Mouse (Mus musculus) ES-E14 (cell line): Measurements from ENCODE around the gene Arl4d. TPM values are rescaled to one million over a fixed set of nuclear protein-coding genes. Genes with fewer than 3 reads are reported as not detected.

ENCODE experiments used
- DNase-seq: peaks from one replicate; pipeline ENCODE4 v3.0.0-alpha.2; 2013; ENCODE audit warnings: low read depth, low spot score
- H3K27ac ChIP-seq: 2 replicates; pipeline ENCODE4 v1.5.1; 2012; ENCODE audit warnings: low read depth, mild to moderate bottlenecking, low read length, moderate library complexity, mixed read lengths; ENCODE audit not compliant: poor library complexity, insufficient read depth, severe bottlenecking
- H3K36me3 ChIP-seq: 2 replicates; pipeline ENCODE4 v1.6.1; 2012; ENCODE audit warnings: mild to moderate bottlenecking, low read length, moderate library complexity, mixed read lengths; ENCODE audit not compliant: control insufficient read depth, poor library complexity, insufficient read depth, severe bottlenecking
- H3K4me1 ChIP-seq, 2 experiments: fragments of 150-350 bp in 1 of 2; sonication (generic) in 1 of 2; 2 replicates each; pipeline ENCODE4 v1.6.1; 2012; ENCODE audit warnings: low read length in 2 of 2, mild to moderate bottlenecking in 1 of 2, mixed read lengths in 1 of 2; ENCODE audit not compliant: control insufficient read depth in 2 of 2, insufficient read depth in 2 of 2, poor library complexity in 1 of 2
- H3K4me3 ChIP-seq, 2 experiments: fragments of 150-350 bp in 1 of 2; sonication (generic) in 1 of 2; 2 replicates each; pipeline ENCODE4 v1.5.1; 2012; ENCODE audit warnings: low read length in 2 of 2, low read depth in 1 of 2, mild to moderate bottlenecking in 1 of 2, mixed read lengths in 1 of 2; ENCODE audit not compliant: insufficient read depth in 1 of 2, poor library complexity in 1 of 2, severe bottlenecking in 1 of 2
- H3K9ac ChIP-seq: 2 replicates; pipeline ENCODE4 v1.6.1; 2012; ENCODE audit warnings: low read depth, mild to moderate bottlenecking, low read length, mixed read lengths; ENCODE audit not compliant: poor library complexity, insufficient read depth, severe bottlenecking
- H3K9me3 ChIP-seq: fragments of 150-350 bp; sonication (generic); 2 replicates; pipeline ENCODE4 v1.6.1; 2012; ENCODE audit warnings: low read depth, mild to moderate bottlenecking, low read length; ENCODE audit not compliant: control insufficient read depth, insufficient read depth
- CHD2 ChIP-seq: IDR thresholded peaks from 2 replicates; pipeline ENCODE4 v1.6.1; 2014; ENCODE audit warnings: mild to moderate bottlenecking, low read depth, low read length, inconsistent platforms
- HCFC1 ChIP-seq: IDR thresholded peaks from 2 replicates; pipeline ENCODE4 v1.6.1; 2012; ENCODE audit warnings: low read length, inconsistent platforms, borderline replicate concordance; ENCODE audit not compliant: insufficient read depth
- MAFK ChIP-seq: IDR thresholded peaks from 2 replicates; pipeline ENCODE4 v1.6.1; 2014; ENCODE audit warnings: mild to moderate bottlenecking, low read depth, low read length, inconsistent platforms; ENCODE audit not compliant: insufficient read depth
- ZC3H11A ChIP-seq: IDR thresholded peaks from 2 replicates; pipeline ENCODE4 v1.6.1; 2012; ENCODE audit warnings: low read depth, mild to moderate bottlenecking, inconsistent platforms, low read length, borderline replicate concordance
- ZNF384 ChIP-seq: IDR thresholded peaks from 2 replicates; pipeline ENCODE4 v1.6.1; 2012; ENCODE audit warnings: low read depth, low read length, inconsistent platforms
- in situ Hi-C, 2 experiments: fragments of 600-800 bp; cut with MboI; formaldehyde crosslinking; loops; one replicate each; pipeline ENCODE4 v1.15.1; 2025; ENCODE audit warnings: low sequenced_read_pairs in 2 of 2, inconsistent platforms in 1 of 2; ENCODE audit not compliant: unreplicated experiment in 2 of 2
- total RNA-seq: library from RNA; depleted of rRNA; stranded (reverse); fragments of 300-350 nt; gene quantifications from 2 replicates; pipeline ENCODE4 v1.2.3, GENCODE M21; 2012

The Arl4d gene
- total RNA-seq, 1 experiment = 13.8 TPM

- peak; percentile 70 for DNase-seq
- H3K9me3 ChIP-seq = no peaks in the 10 kb centered on the region
- H3K9ac ChIP-seq = no peak overlapping the region
- H3K4me1 ChIP-seq = peaks cover 12 to 25% of the 10 kb centered on the region in 2 experiments
- TF ChIP-seq ZNF384 (no peak), CHD2 (peak; percentile 67)
- H3K36me3 ChIP-seq = no peaks in the 10 kb centered on the region; the same call in 1 of the 2 replicates
- in situ Hi-C loops = no loop called here
- H3K4me3 ChIP-seq = no peak overlapping the region
- peak overlapping the region; percentile 93; the same call in 1 of the 2 replicates for H3K27ac ChIP-seq
Measured at GRCm38 (mm10) chr11:101681968-101682367, 16.6 kb downstream of the Arl4d start.

GRCm38 (mm10) chr11:101682410-101682960, 17.1 kb downstream of the Arl4d start:
- no peak for TF ChIP-seq HCFC1
- no peak for TF ChIP-seq CHD2
- no peak for TF ChIP-seq ZC3H11A
- TF ChIP-seq MAFK = no peak
- no peak for TF ChIP-seq ZNF384
- Histone ChIP-seq H3K9me3 (no peaks in the 10 kb centered on the region), H3K27ac (peak overlapping the region; percentile 86; the same call in 1 of the 2 replicates), H3K4me3 (no peak overlapping the region), H3K4me1 (peaks cover 12 to 25% of the 10 kb centered on the region in 2 experiments), H3K9ac (peak overlapping the region; percentile 45; the same call in 1 of the 2 replicates), H3K36me3 (no peaks in the 10 kb centered on the region; the same call in 1 of the 2 replicates)
- DNase-seq = no peak
- in situ Hi-C loops = no loop called here

- H3K9me3 ChIP-seq = no peaks in the 10 kb centered on the region
- H3K4me3 ChIP-seq = no peak overlapping the region
- no peaks in the 10 kb centered on the region for H3K36me3 ChIP-seq
- H3K27ac ChIP-seq = no peak overlapping the region
- peaks cover 0 to 16% of the 10 kb centered on the region in 2 experiments; a peak in 1 of 4 replicates for H3K4me1 ChIP-seq
- TF ChIP-seq HCFC1 (no peak), MAFK (no peak), CHD2 (no peak), ZNF384 (no peak), ZC3H11A (no peak)
- no peak overlapping the region; the same call in 1 of the 2 replicates for H3K9ac ChIP-seq
- DNase-seq = no peak
- in situ Hi-C loops = no loop called here
Measured at GRCm38 (mm10) chr11:101687351-101688301, 22.3 kb downstream of the Arl4d start.

DNA sequence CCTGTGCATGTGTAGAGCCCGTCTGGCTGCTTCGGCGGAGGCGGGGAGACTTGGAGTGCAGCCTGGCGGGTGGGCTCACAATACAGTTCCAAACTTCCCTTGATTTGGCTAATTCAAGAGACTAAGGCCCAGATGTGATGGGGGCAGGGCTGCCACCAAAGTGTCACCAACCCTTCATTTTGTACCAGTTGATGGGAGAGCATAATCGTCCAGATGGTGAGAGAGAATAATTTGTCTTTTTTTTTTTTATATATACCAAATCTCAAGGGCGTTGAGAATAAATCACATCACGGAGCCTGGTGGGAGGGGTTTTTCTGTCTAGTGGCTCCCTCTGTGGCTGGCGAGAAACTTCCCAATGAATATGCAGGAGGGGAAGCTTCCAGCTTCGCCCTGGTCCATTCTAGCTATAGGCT, 24.4 kb downstream of the Arl4d start:
- peak overlapping the region; percentile 26; the same call in 1 of the 2 replicates for H3K9ac ChIP-seq
- in situ Hi-C loops = no loop called here
- no peak overlapping the region for H3K27ac ChIP-seq
- no peaks in the 10 kb centered on the region for H3K36me3 ChIP-seq
- no peaks in the 10 kb centered on the region for H3K9me3 ChIP-seq
- peak overlapping the region in 1 of 2 experiments; percentile 10; a peak in 2 of 4 replicates for H3K4me3 ChIP-seq
- DNase-seq = no peak
- TF ChIP-seq HCFC1 = no peak
- TF ChIP-seq CHD2 = no peak
- no peak for TF ChIP-seq ZC3H11A
- no peak for TF ChIP-seq ZNF384
- no peak for TF ChIP-seq MAFK
- H3K4me1 ChIP-seq = peaks cover 0 to 9% of the 10 kb centered on the region in 2 experiments; a peak in 1 of 4 replicates
